Mouse (Mus musculus) C3H10T1/2 (cell line): ENCODE results near the gene Naaladl2. TPM values are rescaled to one million over a fixed set of nuclear protein-coding genes. Genes with fewer than 3 reads are reported as not detected.

Experiments
- polyA plus RNA-seq, 2 experiments: library from polyadenylated mRNA; unstranded; fragments of >200 nt; fragmentation: generic; extraction: Trizol; gene quantifications; one replicate each; pipeline ENCODE4 v1.2.1; 2012; ENCODE audit warnings: missing spikeins in 2 of 2

Gene Naaladl2
- polyA plus RNA-seq: under 1 TPM in 1 of 2 experiments, not detected in 1; 0.30 TPM

DNA sequence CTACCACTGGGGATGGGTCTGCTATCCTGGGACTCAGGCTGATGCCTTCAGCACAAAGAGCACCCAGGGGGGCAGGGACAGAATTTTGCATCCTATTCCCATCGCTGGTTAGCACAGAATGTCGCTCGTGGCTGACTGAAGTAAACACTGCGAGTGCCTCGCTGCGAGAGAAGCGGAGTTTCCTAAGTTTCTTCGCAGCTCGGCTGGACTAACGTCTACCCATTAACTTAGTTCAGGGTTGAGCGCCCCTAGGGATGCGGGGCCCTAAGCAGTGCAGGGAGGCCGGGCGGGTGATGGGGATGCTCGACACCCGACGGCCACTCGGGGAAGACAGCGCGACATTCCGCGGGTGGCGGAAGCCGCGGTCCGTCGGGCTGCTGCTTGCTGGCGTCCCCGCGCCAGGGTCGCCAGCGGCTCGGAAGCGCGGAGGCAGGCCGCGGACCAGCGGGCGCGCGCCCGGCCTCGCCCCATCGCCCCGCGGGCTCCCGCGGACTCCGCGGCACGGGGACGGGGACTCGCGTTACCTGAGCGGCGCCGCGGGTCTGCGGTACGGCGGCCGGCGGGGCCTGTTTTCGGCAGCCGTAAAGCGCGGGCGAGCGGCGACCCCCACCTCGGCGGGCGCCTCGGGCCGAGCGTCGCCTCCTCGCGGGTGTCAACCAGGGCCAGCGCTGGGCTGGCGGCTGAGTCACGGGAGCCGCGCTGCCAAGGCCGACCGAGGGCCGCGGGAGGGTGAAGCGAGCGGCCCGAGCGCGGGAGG is at the start of gene Naaladl2:
Gene Naaladl2, minus strand, starts transcription at position 707 of the 757 bp plus-strand sequence.

